Mouse (Mus musculus) thymus, adult 2 months (tissue): ENCODE results near the gene Zfp597. TPM values are rescaled to one million over a fixed set of nuclear protein-coding genes. Genes with fewer than 3 reads are reported as not detected.
A peak's percentile ranks its signal among the peaks of the same experiment; 100 is the strongest.
"Not testable (repeated sequence)": the region's sequence is repeated elsewhere in the genome, so short reads cannot be mapped to it uniquely, and the experiment has no call there.

ENCODE experiments used
- DNase-seq: peaks from one replicate; pipeline ENCODE4 v3.0.0; 2021
- H3K27ac ChIP-seq: fragments of 200-500 bp; 2 replicates; pipeline ENCODE4 v1.5.1; 2012; ENCODE audit warnings: low read length, control low read depth; ENCODE audit not compliant: control insufficient read depth, insufficient read depth
- H3K27me3 ChIP-seq: fragments of 200-500 bp; 2 replicates; pipeline ENCODE4 v1.6.1; 2012; ENCODE audit warnings: mild to moderate bottlenecking, low read length, moderate library complexity, mixed read lengths; ENCODE audit not compliant: control insufficient read depth, insufficient read depth
- H3K36me3 ChIP-seq: fragments of 200-500 bp; 2 replicates; pipeline ENCODE4 v1.6.1; 2012; ENCODE audit warnings: mild to moderate bottlenecking, low read length, moderate library complexity; ENCODE audit not compliant: control insufficient read depth, insufficient read depth
- H3K4me1 ChIP-seq: fragments of 200-500 bp; replicated peaks from 2 replicates; pipeline ENCODE4 v1.6.1; 2012; ENCODE audit warnings: low read length; ENCODE audit not compliant: control insufficient read depth, insufficient read depth
- H3K4me3 ChIP-seq: fragments of 200-500 bp; 2 replicates; pipeline ENCODE4 v1.5.1; 2012; ENCODE audit warnings: mild to moderate bottlenecking, low read length, control low read depth, moderate library complexity; ENCODE audit not compliant: control insufficient read depth, insufficient read depth
- CTCF ChIP-seq: fragments of 200-500 bp; IDR thresholded peaks from 2 replicates; pipeline ENCODE4 v1.5.1; 2012; ENCODE audit warnings: mild to moderate bottlenecking, control low read depth, low read length, moderate library complexity, borderline replicate concordance; ENCODE audit not compliant: control insufficient read depth, poor library complexity, insufficient read depth; ENCODE audit errors: extremely low read depth
- POLR2A ChIP-seq: fragments of 200-500 bp; IDR thresholded peaks from 2 replicates; pipeline ENCODE4 v1.6.1; 2012; ENCODE audit warnings: mild to moderate bottlenecking, low read length, control low read depth, moderate library complexity; ENCODE audit not compliant: control insufficient read depth, poor library complexity, insufficient read depth; ENCODE audit errors: extremely low read depth
- WGBS: fragments of 180-500 bp; shearing (Covaris S2); methylation state at CpG from one replicate; pipeline ENCODE4 v1.1.7; 2018; 5-methylcytosine and 5-hydroxymethylcytosine counted together
- polyA plus RNA-seq: library from polyadenylated mRNA; depleted of rRNA; stranded (reverse); fragments of >200 nt; gene quantifications from 2 replicates; pipeline ENCODE4 v1.2.3, GENCODE M21; 2012

Gene Zfp597
- polyA plus RNA-seq, 1 experiment, result 7.5 TPM

DNA sequence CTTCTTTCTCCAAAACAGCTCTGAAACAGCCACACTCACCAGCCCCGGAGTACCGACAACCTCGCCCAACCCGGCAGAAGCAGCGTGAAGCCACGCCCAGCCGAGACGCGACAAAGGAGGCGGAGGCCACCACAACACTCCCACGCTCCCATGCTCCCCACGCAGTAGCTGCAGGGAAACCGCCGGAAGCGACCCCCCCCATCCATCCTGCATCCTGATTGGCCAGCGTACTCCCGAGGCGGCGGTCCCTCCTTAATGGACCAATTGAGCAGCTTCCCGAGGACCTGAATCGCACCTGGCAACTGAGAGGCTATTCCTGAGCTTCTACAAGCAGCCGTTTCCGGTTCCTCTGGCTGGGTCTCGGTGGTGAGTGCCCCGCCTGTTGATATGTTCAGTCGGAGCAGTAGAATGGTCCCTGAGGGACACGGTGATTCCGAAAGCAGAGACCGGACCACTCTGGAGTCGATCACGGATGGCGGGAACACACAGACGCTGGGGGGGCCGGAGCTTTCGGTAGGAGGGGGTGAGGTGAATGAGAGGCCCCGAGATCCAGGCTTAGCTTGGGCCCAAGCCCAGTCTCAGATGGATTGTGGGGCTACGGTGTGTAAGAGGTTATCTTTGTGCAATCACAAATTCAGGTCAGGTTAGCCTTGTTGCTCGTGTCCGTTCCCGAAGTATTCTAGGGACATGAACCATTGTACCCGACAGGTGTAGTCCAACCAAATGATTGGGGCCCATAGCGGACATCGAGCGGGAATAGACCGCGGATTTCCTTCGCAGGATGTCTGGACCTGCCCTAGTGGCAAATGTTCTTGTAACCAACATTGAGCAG is 11.9 kb downstream of the Zfp597 start, which contains the start of gene Naa60:
TSS of gene Naa60 (plus strand) at position 160 of the 832 bp plus-strand sequence.
- no peaks in the 10 kb centered on the region for H3K27me3 ChIP-seq
- no peaks in the 10 kb centered on the region for H3K36me3 ChIP-seq
- H3K4me1 ChIP-seq, result peaks cover 7% of the 10 kb centered on the region
- peak; percentile 93 for DNase-seq
- H3K4me3 ChIP-seq, result peak within 1 kb of the TSS; percentile 71
- H3K27ac ChIP-seq, result peak within 1 kb of the TSS; percentile 59
- WGBS, result 5% methylated on average over 47 of the region's 47 CpGs
- TF ChIP-seq CTCF, result peak; percentile 36; the same call in 1 of the 2 replicates
- peak; percentile 27; the same call in 1 of the 2 replicates for TF ChIP-seq POLR2A

DNA sequence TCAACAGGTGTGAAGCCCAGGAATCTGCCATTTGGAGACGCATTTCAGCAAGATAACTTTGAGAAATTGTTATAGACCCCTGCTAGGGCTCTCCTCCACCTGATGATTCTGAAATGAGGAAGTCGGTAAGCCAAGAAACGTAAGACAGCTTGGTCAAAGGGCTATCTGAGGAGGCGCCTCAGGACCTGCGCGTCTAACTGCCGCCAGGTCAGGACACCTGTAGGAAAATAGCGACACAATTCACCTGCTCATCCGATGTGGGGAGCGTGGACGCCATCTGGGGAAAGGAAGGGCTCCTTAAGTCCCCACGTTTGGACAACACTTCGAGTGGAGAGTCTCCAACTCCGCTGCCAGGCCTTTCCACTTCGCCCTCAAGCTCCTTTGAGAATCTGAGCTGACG is 12.5 kb downstream of the Zfp597 start:
- 1% methylated on average over 16 of the region's 16 CpGs for WGBS
- no peak for DNase-seq
- H3K36me3 ChIP-seq, result peaks cover under 1% of the 10 kb centered on the region; the same call in 1 of the 2 replicates

DNA sequence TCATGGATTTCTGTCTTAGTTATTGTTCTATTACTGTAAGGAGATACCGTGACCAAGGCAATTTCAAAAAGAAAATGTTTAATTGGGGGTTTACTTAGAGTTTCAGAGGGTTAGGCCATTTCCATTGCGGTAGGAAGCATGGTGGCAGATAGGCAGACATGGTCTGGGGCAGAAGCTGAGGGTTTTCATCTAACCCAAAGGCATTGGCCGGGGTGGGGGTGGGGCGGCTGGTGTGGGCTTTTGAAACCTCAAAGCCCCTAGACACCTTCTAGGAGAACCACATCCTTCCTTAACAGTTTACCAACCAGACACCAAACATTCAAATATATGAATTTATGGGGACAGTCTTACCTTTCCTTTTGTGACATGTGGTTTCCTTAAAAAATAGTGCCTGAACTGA is 25.1 kb downstream of the Zfp597 start:
- no peak for TF ChIP-seq POLR2A
- no peak for TF ChIP-seq CTCF
- Histone ChIP-seq H3K4me1 (no peaks in the 10 kb centered on the region; the same call in 1 of the 2 replicates), H3K27me3 (no peaks in the 10 kb centered on the region), H3K27ac (no peak overlapping the region), H3K4me3 (no peak overlapping the region), H3K36me3 (no peaks in the 10 kb centered on the region; the same call in 1 of the 2 replicates)
- 23% methylated on average over 4 of the region's 4 CpGs for WGBS
- DNase-seq, result no peak

More for the DNA sequence above, 12.5 kb downstream of the Zfp597 start:
- Histone ChIP-seq H3K27me3 (no peaks in the 10 kb centered on the region), H3K27ac (peak overlapping the region; percentile 43; the same call in 1 of the 2 replicates), H3K4me1 (peaks cover 7% of the 10 kb centered on the region), H3K4me3 (peak overlapping the region; percentile 71)
- TF ChIP-seq POLR2A (no peak), CTCF (no peak)

DNA sequence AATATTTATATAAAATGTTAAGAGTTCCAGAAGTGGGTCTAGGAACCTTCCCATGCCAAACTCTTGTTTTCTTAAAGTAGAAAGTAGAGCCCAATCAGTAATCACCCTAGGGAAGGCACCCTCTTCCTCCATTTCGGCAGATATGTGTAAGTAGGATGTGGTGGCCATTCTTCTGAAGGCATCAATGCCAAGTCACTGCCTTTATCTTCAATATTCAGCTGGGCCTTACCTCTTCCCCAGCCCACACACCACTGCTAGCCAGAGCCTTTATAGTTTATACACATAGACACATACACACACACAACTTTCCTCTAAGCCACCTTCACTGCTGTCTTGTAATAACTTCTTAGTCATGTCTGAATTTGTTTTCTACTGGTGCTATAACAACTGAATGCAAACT is 28.6 kb downstream of the Zfp597 start:
- no peak overlapping the region for H3K27ac ChIP-seq
- no peaks in the 10 kb centered on the region for H3K27me3 ChIP-seq
- 63% methylated on average over 1 of the region's 1 CpGs for WGBS
- TF ChIP-seq POLR2A, result no peak
- TF ChIP-seq CTCF, result no peak
- no peaks in the 10 kb centered on the region; the same call in 1 of the 2 replicates for H3K4me1 ChIP-seq
- no peak for DNase-seq
- H3K36me3 ChIP-seq, result no peaks in the 10 kb centered on the region
- H3K4me3 ChIP-seq, result no peak overlapping the region

DNA sequence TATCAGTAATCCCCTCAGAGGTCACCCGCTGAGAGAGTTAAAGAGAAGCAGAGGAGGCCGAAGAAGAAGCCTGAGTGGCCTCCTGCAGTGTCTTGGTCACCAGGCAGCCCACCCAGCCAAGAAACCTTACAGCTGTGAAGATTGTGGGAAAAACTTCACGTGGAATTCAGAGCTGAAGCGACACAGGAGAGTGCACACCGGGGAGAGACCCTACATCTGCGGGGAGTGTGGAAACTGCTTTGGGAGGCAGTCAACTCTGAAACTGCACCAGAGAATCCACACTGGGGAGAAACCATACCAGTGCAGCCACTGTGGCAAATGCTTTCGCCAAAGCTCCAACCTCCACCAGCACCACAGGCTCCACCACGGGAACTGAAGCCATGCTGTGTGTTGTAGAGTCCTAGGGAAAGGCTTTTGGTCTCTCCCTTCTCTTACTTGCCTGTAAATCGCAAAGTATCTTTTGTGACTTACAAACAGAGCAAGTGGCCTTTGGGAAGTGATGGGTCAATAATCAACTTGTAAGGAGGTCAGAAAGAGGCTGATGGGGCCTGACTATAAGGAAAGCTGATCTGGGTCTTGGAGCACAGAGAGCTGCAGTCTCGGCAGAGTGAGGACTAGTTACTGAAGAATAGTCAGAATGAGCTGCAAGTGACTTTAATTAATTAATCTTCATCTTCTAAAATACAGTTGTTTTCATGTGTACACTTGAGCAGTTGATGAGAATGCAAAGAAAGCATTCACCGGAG is 29.8 kb downstream of the Zfp597 start:
- DNase-seq, result no peak
- Histone ChIP-seq H3K27ac (no peak overlapping the region), H3K4me1 (no peaks in the 10 kb centered on the region; the same call in 1 of the 2 replicates), H3K36me3 (no peaks in the 10 kb centered on the region), H3K27me3 (no peaks in the 10 kb centered on the region), H3K4me3 (no peak overlapping the region)
- TF ChIP-seq CTCF (no peak), POLR2A (no peak)
- WGBS, result 93% methylated on average over 11 of the region's 11 CpGs

DNA sequence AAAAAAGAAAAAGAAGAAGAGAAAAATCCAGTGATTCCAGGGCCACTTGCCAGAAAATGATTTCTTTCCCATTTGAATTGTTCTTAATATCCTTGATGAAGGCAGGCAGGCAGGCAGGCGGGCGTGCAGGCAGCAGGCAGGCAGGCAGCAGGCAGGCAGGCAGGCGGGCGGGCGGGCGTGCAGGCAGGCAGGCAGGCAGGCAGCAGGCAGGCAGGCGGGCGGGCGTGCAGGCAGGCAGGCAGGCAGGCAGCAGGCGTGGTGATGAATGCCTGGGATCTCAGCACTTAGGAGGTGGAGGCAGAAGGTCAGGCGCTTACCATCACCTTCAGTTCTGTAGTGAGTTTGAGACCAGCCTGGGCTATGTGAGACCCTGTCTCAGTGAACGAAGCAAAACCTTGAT is 31.8 kb downstream of the Zfp597 start:
- TF ChIP-seq CTCF, result no peak
- no peak for TF ChIP-seq POLR2A
- H3K4me1 ChIP-seq, result peaks cover 3% of the 10 kb centered on the region; the same call in 1 of the 2 replicates
- 95% methylated on average over 12 of the region's 12 CpGs for WGBS
- H3K36me3 ChIP-seq, result no peaks in the 10 kb centered on the region
- no peaks in the 10 kb centered on the region for H3K27me3 ChIP-seq
- H3K4me3 ChIP-seq, result no peak overlapping the region
- no peak overlapping the region for H3K27ac ChIP-seq
- no peak for DNase-seq

DNA sequence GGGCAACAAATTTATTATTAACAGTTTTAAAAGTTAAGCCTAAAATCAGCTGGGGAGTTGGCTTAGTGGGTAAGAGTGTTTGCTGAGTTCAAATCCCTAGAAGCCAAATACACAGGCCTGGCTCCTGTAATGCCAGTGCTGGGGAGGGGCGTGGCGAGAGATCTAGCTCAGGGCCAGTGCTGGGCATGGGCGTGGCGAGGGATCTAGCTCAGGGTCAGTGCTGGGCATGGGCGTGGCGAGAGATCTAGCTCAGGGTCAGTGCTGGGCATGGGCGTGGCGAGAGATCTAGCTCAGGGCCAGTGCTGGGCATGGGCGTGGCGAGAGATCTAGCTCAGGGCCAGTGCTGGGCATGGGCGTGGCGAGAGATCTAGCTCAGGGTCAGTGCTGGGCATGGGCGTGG is 33.1 kb downstream of the Zfp597 start:
- not testable (repeated sequence) for H3K27me3 ChIP-seq, DNase-seq, H3K4me1 ChIP-seq, H3K36me3 ChIP-seq, H3K4me3 ChIP-seq, H3K27ac ChIP-seq
- 97% methylated on average over 13 of the region's 13 CpGs for WGBS
